Mouse (Mus musculus): ENCODE measurements at regions not wholly inside any gene's neighbourhood (a gene's known extent, or its start where the extent isn't known, plus 50 kb on each side); places are given as distances from the start of the nearest gene placed in this dataset.
A peak's percentile ranks its signal among the peaks of the same experiment; 100 is the strongest.
"Not testable (repeated sequence)": the region's sequence is repeated elsewhere in the genome, so short reads cannot be mapped to it uniquely, and the experiment has no call there.

- not testable (repeated sequence) for DNase-seq (ENCODE audit: low spot score)
Measured at GRCm38 (mm10) chr1:29737062-29737461, 957.0 kb upstream of the Gm597 start.

GRCm38 (mm10) chr1:29731930-29732329 is 951.9 kb upstream of the Gm597 start:
- DNase-seq (ENCODE audit: low spot score): peak; percentile 22
